Mouse (Mus musculus): ENCODE results near the gene Capn10. TPM values are rescaled to one million over a fixed set of nuclear protein-coding genes. Genes with fewer than 3 reads are reported as not detected.

Capn10 gene
- polyA plus RNA-seq, 1 experiment from 2014 or later: 37.2 TPM

DNA sequence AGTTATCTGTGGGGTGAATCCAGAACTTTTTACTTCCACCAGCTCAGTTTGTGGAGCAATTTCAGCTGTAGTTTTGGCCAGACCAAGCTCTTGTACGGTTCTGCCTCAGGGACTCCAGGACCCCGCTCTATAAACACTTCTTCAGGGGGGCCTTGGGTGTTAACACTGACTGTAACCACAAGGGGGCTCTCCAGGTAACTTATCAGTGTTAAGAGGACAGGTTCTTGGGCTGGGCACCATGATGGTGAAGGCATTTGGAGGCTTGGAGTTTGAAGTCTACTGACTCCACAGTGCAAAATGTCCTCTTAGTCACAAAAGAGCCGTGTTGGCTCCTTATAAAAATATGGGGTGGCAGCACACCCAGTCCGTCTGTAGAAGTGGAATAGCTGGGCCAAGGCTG is 25.1 kb upstream of the Capn10 start:
- 65% methylated on average over 4 of the region's 4 CpGs for WGBS
- H3K27ac ChIP-seq: no peak overlapping the region
- no peak overlapping the region for H3K4me2 ChIP-seq
- H3K36me3 ChIP-seq: peaks cover 4% of the 10 kb centered on the region; the same call in 1 of the 2 replicates
- H3K27me3 ChIP-seq: no peaks in the 10 kb centered on the region
- H3K9me3 ChIP-seq (replicated peaks): no peaks in the 10 kb centered on the region
- ATAC-seq (replicated peaks; ENCODE audit: low FRiP score): no peak
- no peak overlapping the region for H3K9ac ChIP-seq
- H3K4me3 ChIP-seq (replicated peaks): no peak overlapping the region
- H3K4me1 ChIP-seq: peaks cover 43% of the 10 kb centered on the region

DNA sequence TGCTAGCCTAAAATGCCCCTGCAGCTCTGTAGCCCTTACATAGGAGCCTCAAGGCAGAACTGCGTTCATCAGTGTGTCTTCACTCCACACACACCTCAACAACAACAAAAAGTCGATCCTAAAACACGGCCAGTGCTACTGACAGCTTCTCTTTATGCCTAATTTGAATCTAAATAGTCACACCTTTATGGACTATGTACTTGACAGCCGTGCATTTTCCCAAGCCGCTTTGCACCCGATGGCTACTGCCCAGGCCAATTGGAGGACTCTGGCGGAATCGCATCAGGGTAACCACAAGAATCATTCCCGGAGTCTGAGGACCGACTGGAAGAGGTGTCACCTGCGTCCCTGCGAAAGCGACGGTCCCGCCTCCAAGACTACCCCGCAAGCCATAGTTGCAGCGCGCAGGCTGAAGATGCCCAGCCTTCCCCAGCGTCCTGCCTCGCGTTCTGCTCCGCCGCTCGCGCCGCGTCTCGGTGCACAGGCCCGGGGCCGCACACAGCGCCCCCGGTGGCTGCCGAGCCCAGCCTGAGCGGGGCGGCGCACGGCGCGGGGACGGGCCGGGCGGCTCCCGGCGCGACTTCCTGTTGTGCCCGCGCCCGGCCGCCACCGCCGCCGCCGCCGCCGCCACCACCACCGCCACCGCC is 23.8 kb upstream of the Capn10 start, which contains the start of gene Rnpepl1:
Rnpepl1 (plus strand) TSS at position 545 of the 647 bp plus-strand sequence.
- H3K9me3 ChIP-seq (replicated peaks): no peaks in the 10 kb centered on the region
- WGBS: under 1% methylated on average over 45 of the region's 57 CpGs
- H3K27ac ChIP-seq: peak within 1 kb of the TSS; percentile 90
- H3K4me2 ChIP-seq: peak within 1 kb of the TSS; percentile 91
- H3K4me1 ChIP-seq: peaks cover 43% of the 10 kb centered on the region
- no peaks in the 10 kb centered on the region for H3K27me3 ChIP-seq
- H3K36me3 ChIP-seq: peaks cover 17% of the 10 kb centered on the region
- H3K9ac ChIP-seq: peak within 1 kb of the TSS; percentile 88
- peak; percentile 68 for ATAC-seq (replicated peaks; ENCODE audit: low FRiP score)
- peak within 1 kb of the TSS; percentile 83 for H3K4me3 ChIP-seq (replicated peaks)

DNA sequence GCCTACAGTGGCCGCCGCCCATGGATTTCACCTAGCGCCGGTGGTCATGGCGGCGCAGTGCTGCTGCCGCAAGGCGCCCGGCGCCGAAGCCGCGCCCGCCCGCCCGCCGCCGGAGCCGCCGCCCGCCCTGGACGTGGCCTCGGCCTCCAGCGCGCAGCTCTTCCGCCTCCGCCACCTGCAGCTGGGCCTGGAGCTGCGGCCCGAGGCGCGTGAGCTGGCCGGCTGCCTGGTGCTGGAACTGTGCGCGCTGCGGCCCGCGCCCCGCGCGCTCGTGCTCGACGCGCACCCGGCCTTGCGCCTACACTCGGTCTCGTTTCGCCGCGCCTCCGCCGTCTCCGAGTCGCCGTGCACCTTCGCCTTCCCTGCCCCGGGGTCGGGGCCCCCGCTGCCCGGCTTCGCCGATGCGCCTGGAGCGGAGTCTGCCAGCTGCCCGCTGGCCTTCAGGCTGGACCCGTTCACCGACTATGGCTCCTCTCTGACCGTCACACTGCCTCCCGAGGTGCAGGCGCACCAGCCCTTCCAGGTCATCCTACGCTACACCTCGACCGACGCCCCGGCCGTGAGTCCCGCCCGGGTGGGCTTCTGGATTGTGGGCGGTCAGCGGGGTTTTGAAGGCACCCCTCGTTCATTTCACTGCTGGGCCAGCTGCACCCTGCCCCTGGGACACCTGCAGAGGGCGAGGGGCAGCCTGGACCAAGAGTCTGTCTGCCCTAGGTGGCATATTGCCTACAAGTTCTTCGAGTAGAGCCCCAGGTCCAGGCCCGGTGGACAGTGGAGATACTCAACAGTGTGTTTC is 23.1 kb upstream of the Capn10 start:
- H3K27ac ChIP-seq: peak overlapping the region; percentile 90
- H3K36me3 ChIP-seq: peaks cover 25% of the 10 kb centered on the region
- no peaks in the 10 kb centered on the region for H3K9me3 ChIP-seq (replicated peaks)
- H3K4me2 ChIP-seq: peak overlapping the region; percentile 91
- peaks cover 43% of the 10 kb centered on the region for H3K4me1 ChIP-seq
- H3K27me3 ChIP-seq: no peaks in the 10 kb centered on the region
- H3K9ac ChIP-seq: peak overlapping the region; percentile 88
- ATAC-seq (replicated peaks; ENCODE audit: low FRiP score): peak; percentile 34
- H3K4me3 ChIP-seq (replicated peaks): peak overlapping the region; percentile 83
- WGBS: 1% methylated on average over 75 of the region's 85 CpGs

DNA sequence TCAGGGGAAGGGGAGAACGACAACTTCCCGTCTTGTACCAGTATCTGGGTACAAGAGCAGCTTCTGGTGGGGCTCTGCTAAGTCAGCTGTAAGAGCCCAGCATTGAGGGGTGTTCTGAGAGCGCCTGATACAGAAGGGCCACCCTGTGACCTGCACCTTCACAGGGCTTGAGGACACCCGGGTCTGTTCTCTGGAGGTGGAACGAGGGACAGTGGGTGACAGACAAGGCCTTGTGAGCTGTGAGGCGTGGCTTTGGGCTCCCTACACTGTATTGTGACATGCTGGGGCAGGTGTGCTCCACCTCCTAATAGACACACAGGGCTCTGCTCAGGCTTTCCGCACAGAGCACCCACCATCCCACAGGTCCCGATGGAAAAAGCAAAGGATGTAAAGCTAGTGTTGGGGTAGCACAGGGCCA is 22.4 kb upstream of the Capn10 start:
- Histone ChIP-seq H3K27ac (peak overlapping the region; percentile 90), H3K4me3 (replicated peaks) (peak overlapping the region; percentile 83), H3K9me3 (replicated peaks) (no peaks in the 10 kb centered on the region), H3K9ac (peak overlapping the region; percentile 88), H3K4me1 (peaks cover 39% of the 10 kb centered on the region), H3K36me3 (peaks cover 31% of the 10 kb centered on the region), H3K27me3 (no peaks in the 10 kb centered on the region), H3K4me2 (peak overlapping the region; percentile 91)
- ATAC-seq (replicated peaks; ENCODE audit: low FRiP score): no peak
- WGBS: 39% methylated on average over 8 of the region's 8 CpGs

DNA sequence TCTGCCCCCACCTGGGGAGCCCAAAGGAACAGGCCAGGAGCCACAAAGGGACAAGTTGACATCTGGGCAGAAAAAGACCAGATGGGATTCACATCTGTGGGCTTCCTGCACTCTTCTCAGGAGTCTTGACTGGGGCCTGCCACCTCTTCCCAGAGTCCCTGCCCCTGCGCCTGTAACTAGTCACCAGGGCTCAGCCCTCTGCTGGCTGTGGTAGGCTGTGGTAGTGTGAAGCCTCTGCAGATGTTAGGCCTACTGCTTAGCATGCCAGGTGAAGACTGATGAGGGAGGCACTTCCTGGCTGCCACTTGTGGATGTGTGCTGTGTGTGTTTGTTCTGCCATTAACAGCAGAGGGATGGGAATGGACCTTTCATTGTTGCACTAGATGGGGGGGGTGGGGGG is 21.9 kb upstream of the Capn10 start:
- peak overlapping the region; percentile 91 for H3K4me2 ChIP-seq
- no peaks in the 10 kb centered on the region for H3K9me3 ChIP-seq (replicated peaks)
- peak overlapping the region; percentile 88; the same call in 1 of the 2 replicates for H3K9ac ChIP-seq
- no peak for ATAC-seq (replicated peaks; ENCODE audit: low FRiP score)
- H3K4me1 ChIP-seq: peaks cover 39% of the 10 kb centered on the region
- 30% methylated on average over 1 of the region's 1 CpGs for WGBS
- peak overlapping the region; percentile 83 for H3K4me3 ChIP-seq (replicated peaks)
- peaks cover 36% of the 10 kb centered on the region for H3K36me3 ChIP-seq
- H3K27ac ChIP-seq: 0 out of 2 replicates have a peak overlapping the region, but pooled peaks have one; percentile 90
- no peaks in the 10 kb centered on the region for H3K27me3 ChIP-seq

- H3K4me1 ChIP-seq: peaks cover 31% of the 10 kb centered on the region
- ATAC-seq (replicated peaks; ENCODE audit: low FRiP score): no peak
- 66% methylated on average over 4 of the region's 4 CpGs for WGBS
Measured at GRCm38 (mm10) chr1:92914239-92914638, 19.9 kb upstream of the Capn10 start.

DNA sequence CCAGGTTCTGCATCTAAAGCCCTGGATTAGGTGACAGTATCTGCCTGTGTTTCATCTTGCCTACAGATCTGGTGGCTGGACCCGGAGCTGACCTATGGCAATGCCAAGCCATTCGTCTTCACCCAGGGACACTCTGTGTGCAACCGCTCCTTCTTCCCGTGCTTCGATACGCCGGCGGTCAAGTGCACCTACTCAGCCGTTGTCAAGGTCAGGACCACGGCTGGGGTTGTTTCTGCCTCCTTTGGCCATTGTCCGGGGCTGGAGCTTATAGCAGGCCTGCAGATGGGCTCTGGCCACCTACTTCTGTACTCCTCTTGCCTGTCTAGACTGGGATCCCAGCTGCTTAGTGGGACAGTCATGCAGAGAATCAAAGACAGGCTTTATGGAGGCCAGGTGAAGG is 19.2 kb upstream of the Capn10 start:
- Histone ChIP-seq H3K4me3 (replicated peaks) (no peak overlapping the region), H3K36me3 (peaks cover 63% of the 10 kb centered on the region), H3K27ac (no peak overlapping the region), H3K9me3 (replicated peaks) (no peaks in the 10 kb centered on the region), H3K9ac (no peak overlapping the region), H3K4me1 (peaks cover 25% of the 10 kb centered on the region), H3K4me2 (no peak overlapping the region), H3K27me3 (no peaks in the 10 kb centered on the region)
- WGBS: 88% methylated on average over 11 of the region's 11 CpGs
- no peak for ATAC-seq (replicated peaks; ENCODE audit: low FRiP score)

More at GRCm38 (mm10) chr1:92914239-92914638, 19.9 kb upstream of the Capn10 start:
- Histone ChIP-seq H3K9ac (no peak overlapping the region), H3K4me2 (no peak overlapping the region), H3K4me3 (replicated peaks) (no peak overlapping the region), H3K27ac (no peak overlapping the region), H3K9me3 (replicated peaks) (no peaks in the 10 kb centered on the region), H3K36me3 (peaks cover 56% of the 10 kb centered on the region), H3K27me3 (no peaks in the 10 kb centered on the region)

GRCm38 (mm10) chr1:92916725-92917124 is 17.5 kb upstream of the Capn10 start:
- ATAC-seq (replicated peaks; ENCODE audit: low FRiP score): no peak
- H3K4me3 ChIP-seq (replicated peaks): no peak overlapping the region
- H3K4me1 ChIP-seq: peaks cover 15% of the 10 kb centered on the region
- no peak overlapping the region for H3K9ac ChIP-seq
- no peak overlapping the region for H3K27ac ChIP-seq
- peaks cover 77% of the 10 kb centered on the region for H3K36me3 ChIP-seq
- H3K4me2 ChIP-seq: no peak overlapping the region
- 90% methylated on average over 9 of the region's 9 CpGs for WGBS
- no peaks in the 10 kb centered on the region for H3K27me3 ChIP-seq
- no peaks in the 10 kb centered on the region for H3K9me3 ChIP-seq (replicated peaks)

GRCm38 (mm10) chr1:92919151-92919550 is 15.0 kb upstream of the Capn10 start:
- Histone ChIP-seq H3K27ac (no peak overlapping the region), H3K4me3 (replicated peaks) (no peak overlapping the region), H3K4me1 (no peaks in the 10 kb centered on the region), H3K27me3 (no peaks in the 10 kb centered on the region), H3K9ac (no peak overlapping the region), H3K36me3 (peaks cover 72% of the 10 kb centered on the region), H3K9me3 (replicated peaks) (no peaks in the 10 kb centered on the region), H3K4me2 (no peak overlapping the region)
- ATAC-seq (replicated peaks; ENCODE audit: low FRiP score): no peak
- 94% methylated on average over 11 of the region's 11 CpGs for WGBS

DNA sequence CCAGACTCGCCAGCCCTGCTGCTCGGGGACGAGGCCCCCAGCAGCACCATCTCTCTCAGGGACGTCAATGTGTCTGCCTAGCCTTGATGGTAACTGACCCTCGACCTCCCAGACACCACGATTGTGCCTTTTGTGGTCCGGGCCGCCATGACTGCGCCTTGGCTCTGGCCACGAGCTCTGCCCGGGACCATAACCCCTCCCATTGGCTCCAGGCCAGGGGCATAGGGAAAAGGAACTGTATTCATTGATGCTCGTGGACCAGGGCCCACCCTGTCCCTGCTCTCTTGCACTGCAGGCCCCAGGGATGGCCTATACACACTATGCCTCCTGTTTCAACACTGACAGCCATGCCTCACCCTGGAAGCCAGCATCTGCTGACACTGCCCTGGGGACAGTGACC is 14.4 kb upstream of the Capn10 start:
- no peaks in the 10 kb centered on the region for H3K9me3 ChIP-seq (replicated peaks)
- no peak overlapping the region for H3K4me2 ChIP-seq
- 86% methylated on average over 12 of the region's 12 CpGs for WGBS
- no peak overlapping the region for H3K27ac ChIP-seq
- no peak overlapping the region for H3K9ac ChIP-seq
- H3K36me3 ChIP-seq: peaks cover 66% of the 10 kb centered on the region
- no peak overlapping the region for H3K4me3 ChIP-seq (replicated peaks)
- H3K4me1 ChIP-seq: no peaks in the 10 kb centered on the region
- no peaks in the 10 kb centered on the region for H3K27me3 ChIP-seq
- 0 out of 2 replicates have a peak, but pooled peaks have one; percentile 2 for ATAC-seq (replicated peaks; ENCODE audit: low FRiP score)

DNA sequence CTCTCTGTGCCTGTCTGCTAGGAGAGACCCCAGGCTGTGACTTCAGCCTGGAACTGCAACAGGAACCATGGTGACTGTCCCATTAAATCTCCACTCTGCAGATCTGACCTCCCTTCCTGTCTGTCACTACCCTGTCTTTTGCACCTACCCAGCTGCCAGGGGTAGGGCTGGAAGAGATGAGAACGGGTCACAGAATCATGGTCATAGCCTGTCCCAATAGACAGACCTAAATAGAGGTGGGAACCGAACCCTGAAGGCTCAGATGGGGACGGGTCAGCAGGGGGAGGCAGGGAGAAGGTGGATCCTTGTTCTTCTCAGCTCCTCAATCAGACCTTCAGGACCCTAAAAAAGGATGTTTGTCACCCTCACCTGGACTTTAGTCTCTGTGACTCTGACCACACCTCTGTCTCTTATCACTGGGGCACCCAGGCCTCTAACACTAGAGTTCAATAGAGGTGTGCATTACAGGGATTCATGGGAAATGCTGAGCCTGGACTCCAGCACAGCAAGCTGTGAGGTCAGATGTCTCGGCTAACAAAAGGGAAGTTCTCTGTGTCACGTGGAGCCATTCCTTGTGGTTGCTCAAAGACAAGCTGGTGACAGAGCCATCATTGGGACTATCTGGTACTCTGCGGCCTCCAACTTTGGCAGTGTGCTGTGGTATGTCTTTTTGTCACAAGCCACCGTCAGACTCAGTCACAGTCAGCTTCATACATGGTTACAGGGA is 13.5 kb upstream of the Capn10 start:
- ATAC-seq (replicated peaks; ENCODE audit: low FRiP score): no peak

DNA sequence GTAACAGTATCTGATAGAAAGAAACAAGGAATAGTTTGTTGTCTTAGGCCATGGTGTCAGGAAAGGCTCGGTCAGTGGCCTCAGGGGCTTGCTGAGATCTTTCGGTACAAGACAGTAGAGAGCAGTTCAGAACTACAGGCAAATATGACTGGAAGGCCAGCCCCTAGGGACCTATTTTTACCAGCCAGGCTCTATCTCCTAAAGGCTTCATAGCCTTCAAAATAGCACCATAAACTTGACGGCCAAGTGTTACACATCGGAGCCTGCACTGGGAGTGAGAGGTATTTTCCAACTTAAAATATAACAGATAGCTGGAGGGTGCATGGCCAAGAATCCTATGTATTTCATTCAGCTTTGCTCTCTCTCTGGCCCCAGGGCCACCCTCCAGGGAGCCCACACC is 12.7 kb upstream of the Capn10 start:
- no peak for ATAC-seq (replicated peaks; ENCODE audit: low FRiP score)
- 0 out of 2 replicates have a peak, but pooled peaks cover 3% of the 10 kb centered on the region for H3K27me3 ChIP-seq
- H3K36me3 ChIP-seq: peaks cover 48% of the 10 kb centered on the region
- no peak overlapping the region for H3K4me3 ChIP-seq (replicated peaks)
- H3K9me3 ChIP-seq (replicated peaks): no peaks in the 10 kb centered on the region
- 84% methylated on average over 4 of the region's 4 CpGs for WGBS
- no peak overlapping the region for H3K27ac ChIP-seq
- H3K9ac ChIP-seq: no peak overlapping the region
- H3K4me2 ChIP-seq: no peak overlapping the region
- H3K4me1 ChIP-seq: no peaks in the 10 kb centered on the region

More for the DNA sequence above, 13.5 kb upstream of the Capn10 start:
- H3K9ac ChIP-seq: no peak overlapping the region
- no peaks in the 10 kb centered on the region for H3K27me3 ChIP-seq
- H3K36me3 ChIP-seq: peaks cover 57% of the 10 kb centered on the region
- no peak overlapping the region for H3K27ac ChIP-seq
- H3K4me1 ChIP-seq: no peaks in the 10 kb centered on the region
- H3K4me3 ChIP-seq (replicated peaks): no peak overlapping the region
- H3K9me3 ChIP-seq (replicated peaks): no peaks in the 10 kb centered on the region
- 89% methylated on average over 7 of the region's 7 CpGs for WGBS
- no peak overlapping the region for H3K4me2 ChIP-seq
